Mouse (Mus musculus): Measurements from ENCODE around the gene Krtcap2.
A peak's percentile ranks its signal among the peaks of the same experiment; 100 is the strongest.

Gene Krtcap2

DNA sequence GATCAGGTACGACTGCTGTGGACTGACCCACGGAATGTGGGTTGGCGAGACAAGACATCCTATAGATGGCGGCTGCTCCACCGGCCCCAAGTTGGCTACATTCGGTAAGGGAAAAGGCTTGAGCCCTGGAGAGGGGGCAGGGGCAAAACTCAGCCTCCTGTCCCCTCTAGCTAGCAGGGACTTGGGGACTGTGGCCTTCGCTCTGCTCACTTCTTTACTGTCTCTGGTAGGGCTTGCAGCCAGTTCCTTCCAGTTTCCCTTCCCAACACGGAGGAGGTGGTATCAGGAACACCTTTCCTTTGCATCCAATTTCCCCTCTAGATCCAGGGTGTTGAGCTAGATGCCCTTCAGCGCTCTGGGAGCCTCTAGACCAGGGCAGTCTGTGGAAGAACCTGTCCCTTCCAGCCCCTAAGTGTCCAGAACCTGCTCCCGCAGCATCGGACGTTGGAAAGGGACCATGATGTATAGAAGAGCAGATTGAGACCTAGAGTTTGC, 20.4 kb upstream of the Krtcap2 start:
- DNase-seq (ENCODE audit: low read depth, low spot score) = no peak

DNA sequence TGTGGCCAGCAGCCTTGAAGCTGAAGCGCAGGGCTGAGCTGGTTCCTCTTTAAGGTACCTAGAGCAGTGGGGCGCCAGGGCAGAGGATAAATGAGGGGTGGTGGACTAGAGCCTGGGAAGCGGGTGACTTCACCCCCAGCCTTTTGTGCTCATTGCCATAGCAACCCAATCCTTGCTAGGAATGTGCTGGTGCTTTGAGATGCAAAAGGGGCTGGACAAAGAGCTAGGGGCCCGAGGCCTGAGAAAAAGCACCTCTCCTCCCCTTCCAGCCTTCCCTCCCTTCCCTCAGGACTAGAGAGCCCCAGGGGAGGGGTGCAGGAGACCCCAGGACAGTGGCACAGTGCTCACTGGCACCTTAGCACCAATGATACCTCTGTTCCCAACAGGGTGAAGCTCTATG, 19.8 kb upstream of the Krtcap2 start:
- no peak for DNase-seq (ENCODE audit: low read depth, low spot score)

DNA sequence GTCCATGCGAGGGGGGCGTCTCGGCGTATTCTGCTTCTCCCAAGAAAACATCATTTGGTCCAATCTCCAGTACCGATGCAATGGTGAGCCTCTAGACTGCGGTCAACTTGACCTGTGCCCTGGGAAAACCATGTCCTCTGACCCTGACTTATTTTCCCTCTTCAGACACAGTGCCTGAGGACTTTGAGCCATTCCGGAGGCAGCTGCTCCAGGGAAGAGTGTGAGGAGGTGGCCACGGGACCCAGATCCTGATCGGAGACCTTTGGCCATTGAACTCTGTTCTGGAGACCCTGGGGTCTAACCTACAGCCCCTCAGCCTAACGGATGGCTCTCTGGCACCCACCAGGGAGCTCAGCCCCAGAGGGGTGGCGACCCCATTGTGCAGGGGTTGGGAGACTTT, 19.4 kb upstream of the Krtcap2 start:
- DNase-seq (ENCODE audit: low read depth, low spot score) = no peak

DNA sequence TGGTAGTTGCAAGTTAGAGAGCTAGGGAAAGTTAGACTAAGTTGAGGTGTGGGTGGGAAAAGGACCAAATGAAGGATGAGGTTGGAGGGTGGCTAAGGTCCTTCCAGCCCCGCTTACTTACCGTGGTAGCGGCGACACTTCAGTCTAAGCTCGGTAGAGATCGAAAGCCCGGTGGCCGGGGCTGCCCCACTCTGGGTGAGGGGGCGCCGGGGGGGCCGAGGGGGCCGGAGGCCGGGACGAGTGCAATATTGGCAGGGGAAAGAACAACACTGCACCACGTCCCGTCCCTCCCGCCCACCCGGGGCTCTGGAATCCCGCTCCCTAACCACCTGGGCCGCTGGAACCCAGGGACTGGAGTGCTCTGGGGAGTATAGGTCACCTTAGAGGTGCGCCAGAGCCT, 18.9 kb upstream of the Krtcap2 start, which contains the start of gene Mtx1:
Gene Mtx1, minus strand, starts transcription at position 189 of the 400 bp plus-strand sequence.
- no peak for DNase-seq (ENCODE audit: low read depth, low spot score)

DNA sequence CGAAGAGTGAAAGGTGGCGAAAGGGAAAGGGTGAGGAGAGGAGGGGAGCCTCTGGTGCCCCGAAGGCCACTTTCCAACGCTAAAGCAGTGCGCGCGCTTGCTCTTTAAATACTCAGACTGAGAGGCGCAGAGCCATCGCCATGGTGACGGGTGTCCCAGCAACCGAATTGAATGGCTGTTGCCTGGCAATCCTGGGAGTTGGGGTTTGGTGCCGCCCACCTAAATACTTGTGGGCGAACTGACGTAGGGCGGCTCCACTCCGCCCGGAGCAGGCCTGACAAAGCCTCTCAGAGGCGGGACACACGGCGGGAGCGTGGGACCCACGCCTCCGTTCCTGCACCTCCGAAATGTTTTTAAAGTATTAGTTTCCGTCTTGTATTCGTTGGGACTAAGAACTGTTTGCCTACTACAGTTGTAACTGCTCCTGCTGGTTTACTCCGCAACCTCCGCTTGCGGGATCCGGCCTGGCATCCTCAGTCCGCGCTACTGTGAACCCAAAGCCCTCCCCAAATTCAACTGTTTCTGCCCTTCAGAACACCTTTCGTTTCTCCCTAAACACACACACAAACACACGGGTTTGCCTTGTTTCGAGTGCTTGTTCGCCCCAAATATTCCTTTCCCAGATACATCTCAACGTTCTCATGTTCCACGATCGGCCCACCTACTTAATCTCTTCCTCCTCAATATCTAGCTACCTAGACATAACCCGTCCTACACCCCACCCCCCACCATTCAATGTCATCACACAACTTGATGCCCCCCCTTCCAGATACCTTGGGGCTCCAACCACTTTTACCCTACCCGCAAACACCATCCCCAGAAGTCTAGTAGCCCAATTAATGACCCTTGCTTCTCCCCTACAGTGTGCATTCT, 18.2 kb upstream of the Krtcap2 start:
- no peak for DNase-seq (ENCODE audit: low read depth, low spot score)

DNA sequence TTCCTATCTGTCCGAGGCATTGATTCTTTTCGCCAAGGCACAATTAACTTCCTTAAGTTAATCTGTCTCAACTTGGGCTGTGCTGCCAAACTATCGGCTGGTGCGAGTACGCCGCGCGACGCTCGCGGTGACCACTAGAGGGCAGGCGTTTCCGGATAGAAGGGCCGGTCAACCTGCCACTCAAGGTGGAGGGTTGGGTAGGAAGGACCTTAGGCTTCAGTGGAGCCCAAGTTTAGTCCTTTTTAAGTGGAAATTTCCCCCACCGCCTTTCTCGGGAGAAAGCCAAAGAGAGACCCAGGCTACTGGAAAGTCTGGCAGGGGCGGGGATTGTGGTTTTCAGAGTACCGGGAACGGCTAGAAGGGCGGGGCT, 17.6 kb upstream of the Krtcap2 start:
- DNase-seq (ENCODE audit: low read depth, low spot score) = peak; percentile 56

DNA sequence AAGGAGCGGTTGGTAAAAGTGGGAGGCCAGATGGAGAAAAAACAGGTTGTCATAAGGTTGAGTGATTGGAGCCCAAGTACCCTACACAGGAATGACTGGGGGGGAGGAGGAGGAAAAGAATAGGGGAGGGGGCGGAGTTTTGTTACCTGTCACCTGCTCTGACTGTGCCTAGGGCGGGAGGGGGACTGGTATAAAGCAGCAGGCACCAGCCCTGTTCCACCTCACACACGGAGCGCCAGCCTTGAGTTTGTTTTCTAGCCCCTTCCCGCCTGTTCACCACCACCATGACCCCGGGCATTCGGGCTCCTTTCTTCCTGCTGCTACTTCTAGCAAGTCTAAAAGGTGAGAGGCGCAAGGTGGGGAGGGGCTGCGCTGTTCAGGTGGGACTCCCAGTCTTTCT, 16.9 kb upstream of the Krtcap2 start, which contains the start of gene Muc1:
Gene Muc1, plus strand, starts transcription at position 222 of the 400 bp plus-strand sequence.
- no peak for DNase-seq (ENCODE audit: low read depth, low spot score)

DNA sequence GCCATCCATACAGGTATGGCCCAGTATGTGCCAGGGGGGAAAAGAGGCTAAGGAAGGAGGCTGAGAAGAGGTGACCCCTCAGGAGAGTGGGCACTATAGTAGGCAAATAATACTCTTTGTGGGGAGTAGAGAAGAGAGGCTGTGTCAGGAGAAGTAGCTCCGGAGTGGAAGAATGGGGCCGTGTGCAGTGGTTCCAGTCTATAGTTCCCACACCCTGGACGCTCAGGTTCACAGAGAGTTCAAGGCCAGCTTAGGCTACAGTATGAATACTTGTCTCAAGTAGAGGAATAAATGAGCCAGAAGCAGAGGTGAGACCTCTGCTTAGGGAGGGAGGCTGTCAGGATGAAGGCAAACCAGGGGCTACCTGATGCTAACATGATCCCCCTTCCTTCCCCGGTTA, 16.5 kb upstream of the Krtcap2 start:
- DNase-seq (ENCODE audit: low read depth, low spot score) = no peak

DNA sequence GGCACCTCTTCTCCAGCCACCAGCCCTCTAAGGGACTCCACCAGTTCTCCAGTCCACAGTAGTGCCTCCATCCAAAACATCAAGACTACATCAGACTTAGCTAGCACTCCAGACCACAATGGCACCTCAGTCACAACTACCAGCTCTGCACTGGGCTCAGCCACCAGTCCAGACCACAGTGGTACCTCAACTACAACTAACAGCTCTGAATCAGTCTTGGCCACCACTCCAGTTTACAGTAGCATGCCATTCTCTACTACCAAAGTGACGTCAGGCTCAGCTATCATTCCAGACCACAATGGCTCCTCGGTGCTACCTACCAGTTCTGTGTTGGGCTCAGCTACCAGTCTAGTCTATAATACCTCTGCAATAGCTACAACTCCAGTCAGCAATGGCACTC, 15.2 kb upstream of the Krtcap2 start:
- DNase-seq (ENCODE audit: low read depth, low spot score) = no peak

DNA sequence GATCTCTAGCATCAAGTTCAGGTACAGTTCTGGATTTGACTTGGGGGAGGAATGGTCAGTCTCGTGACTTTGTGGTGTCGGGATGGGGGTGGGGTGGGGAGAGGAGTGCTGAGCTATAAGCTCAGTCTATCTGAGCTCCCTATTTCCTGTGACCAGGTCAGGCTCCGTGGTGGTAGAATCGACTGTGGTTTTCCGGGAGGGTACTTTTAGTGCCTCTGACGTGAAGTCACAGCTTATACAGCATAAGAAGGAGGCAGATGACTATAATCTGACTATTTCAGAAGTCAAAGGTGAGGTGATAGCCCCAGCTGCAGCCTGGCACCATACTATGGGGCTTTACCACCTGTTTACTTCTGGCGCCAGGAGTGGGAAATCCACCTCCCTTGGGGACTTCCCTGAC, 14.4 kb upstream of the Krtcap2 start:
- DNase-seq (ENCODE audit: low read depth, low spot score) = no peak

DNA sequence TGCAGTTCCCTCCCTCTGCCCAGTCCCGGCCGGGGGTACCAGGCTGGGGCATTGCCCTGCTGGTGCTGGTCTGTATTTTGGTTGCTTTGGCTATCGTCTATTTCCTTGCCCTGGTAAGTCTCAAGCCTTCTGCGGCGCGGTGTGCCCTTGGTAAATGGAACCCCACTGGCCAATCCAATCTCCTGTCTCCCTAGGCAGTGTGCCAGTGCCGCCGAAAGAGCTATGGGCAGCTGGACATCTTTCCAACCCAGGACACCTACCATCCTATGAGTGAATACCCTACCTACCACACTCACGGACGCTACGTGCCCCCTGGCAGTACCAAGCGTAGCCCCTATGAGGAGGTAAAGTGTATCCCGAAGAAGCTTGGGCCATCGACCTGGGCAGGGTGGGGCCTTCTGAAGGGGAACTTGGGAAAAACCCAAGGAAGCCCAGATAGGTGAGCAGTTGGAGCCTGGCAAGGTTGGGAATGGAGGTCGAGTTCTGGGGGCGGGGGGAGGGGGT, 13.9 kb upstream of the Krtcap2 start:
- no peak for DNase-seq (ENCODE audit: low read depth, low spot score)

DNA sequence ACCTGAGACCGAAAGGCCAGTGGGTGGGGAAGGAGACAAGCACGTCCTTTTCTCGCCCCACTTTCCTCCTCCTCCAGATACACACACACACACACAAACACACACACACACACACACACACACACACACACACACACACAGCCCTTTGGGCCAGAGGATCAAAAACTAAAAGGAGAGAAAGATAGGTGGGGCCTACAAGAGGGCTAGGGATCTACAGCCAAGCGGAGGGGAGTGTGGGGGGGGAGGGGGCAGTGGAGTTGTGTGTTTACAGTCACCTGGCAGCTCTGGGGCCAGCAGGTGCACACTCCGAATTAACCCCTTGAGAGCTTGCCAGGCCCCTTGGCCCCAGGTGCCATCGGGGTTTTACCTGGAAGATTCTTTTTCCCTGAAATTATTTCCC, 13.2 kb upstream of the Krtcap2 start:
- DNase-seq (ENCODE audit: low read depth, low spot score) = no peak

DNA sequence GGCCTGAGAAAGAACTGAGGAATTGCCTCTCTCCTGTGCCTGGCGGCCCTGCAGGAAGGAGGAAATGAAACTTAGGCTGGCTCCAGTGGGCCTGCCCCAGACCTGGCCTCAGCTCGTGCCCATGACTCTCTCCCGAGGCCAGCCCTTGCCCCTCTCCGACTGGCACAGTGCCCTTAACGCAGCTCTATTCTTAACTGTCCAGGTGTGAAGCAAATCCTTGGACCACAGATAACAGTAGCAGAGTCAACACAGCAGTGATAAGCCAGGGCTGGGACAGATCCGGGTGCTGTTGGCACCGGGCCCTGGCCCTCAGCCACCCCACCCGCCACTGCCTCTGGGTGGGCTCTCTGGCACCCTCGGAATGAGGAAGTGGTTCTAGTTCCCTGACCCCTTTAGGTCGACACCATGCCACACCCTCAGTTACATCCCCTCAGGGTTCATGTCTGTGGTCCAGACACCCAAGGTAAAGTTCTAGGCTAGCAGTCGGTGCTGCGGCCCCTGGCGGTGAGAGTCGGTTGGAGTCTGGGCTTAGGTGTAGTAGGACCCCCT, 12.1 kb upstream of the Krtcap2 start:
- no peak for DNase-seq (ENCODE audit: low read depth, low spot score)

DNA sequence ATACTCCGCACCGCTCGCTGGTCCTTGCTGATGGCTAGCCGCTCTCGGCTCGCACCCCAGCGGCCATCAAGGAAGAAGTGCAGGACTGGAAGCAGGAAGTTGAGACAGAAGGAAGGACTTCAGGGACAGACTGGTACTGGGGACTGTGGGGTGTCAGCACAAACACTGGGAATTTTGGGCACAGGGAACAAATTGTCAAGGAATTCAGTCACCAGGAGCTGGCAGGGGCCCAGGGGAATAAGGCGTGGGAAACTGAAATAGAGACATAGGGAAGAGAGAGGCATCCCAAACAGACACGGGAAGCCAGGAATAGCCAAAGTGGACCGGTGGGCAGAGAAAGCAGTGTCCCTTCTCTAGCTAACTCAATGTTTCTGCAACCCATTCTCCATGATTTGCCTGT, 9.2 kb upstream of the Krtcap2 start:
- no peak for DNase-seq (ENCODE audit: low read depth, low spot score)

DNA sequence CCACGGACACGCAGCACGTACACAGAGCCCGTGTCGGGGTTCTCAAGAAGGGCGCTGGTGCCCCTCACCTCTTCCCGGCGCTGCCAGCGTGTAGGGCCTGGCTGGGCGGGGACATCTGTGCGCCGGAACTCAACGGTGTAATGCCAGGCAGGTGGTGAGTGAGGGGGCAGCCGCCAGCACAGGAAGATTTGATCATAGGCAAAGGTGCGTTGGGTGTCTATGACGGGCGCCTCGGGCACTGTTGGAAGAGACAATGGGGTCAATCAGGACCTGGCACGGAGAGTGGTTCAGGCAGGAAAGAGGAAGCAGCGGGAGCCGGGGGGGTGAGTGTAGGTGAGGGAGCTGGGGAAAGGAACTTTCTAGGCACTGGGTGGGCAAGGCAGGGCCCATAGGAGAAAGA, 8.1 kb upstream of the Krtcap2 start:
- DNase-seq (ENCODE audit: low read depth, low spot score) = no peak

DNA sequence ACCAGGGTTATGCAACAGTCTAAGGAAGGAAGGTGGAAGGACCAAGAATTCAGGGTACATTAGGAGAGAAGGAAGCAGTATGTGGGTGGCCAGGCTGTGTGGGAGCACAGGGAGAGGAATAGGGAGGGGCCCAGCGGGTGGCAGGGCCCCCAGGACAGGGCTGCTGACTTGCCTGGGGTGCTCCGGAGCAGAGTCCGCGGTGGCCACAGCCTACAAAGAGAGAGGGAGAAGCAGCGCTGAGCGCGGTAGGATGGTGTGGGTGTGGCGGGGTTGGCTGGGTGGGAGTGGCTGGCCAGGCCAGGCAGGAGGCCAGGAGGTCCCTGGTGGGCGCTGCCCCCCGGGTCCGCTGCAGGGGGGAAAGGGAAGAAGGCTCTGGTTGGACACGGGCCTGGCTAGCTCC, 7.3 kb upstream of the Krtcap2 start:
- no peak for DNase-seq (ENCODE audit: low read depth, low spot score)

DNA sequence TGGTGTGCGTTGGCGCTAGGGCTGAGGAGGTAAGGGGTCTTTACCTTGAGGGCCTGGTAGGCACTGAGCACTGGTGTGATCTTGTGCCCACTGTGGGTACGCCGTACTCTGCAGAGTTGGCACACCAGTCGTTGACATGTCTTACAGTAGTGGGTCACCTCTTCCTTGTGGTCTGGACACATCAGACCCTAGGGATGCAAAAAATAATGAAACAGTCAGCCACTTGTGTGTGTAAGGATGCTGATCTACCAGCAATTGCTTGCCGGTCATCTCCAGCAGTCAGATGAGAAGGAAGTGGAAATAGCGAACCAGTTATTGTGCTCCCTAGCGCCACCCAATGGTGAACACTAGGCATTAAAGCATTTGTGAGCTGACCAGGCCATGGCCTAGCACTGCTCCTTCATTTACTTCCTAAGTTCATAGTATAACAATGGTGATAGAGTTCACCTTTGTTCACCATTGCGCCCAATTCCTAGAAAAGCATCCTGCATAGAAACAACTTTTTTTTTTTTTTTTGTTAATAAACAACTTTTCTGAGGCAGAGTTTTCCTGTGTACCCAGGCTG, 3.4 kb upstream of the Krtcap2 start:
- no peak for DNase-seq (ENCODE audit: low read depth, low spot score)

DNA sequence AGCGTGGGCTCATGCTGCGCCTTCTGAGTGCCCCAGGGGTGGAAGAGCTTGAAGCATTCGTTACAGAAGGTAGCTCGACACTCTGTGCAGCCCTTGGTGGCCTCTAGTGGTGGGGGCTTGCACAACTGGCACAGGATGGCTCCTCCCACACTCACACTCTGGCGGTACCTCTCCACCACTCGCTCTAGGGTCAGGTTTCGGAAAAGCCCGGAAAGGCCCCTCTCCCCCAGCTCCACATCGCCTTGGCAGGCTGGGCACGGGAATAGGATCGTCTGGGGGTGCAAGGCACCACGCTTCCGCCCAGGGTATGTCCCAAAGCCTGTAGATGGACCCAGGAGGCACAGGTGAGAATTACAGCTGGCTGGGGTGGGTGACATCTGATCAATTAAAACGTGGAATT, 2.2 kb upstream of the Krtcap2 start:
- no peak for DNase-seq (ENCODE audit: low read depth, low spot score)

DNA sequence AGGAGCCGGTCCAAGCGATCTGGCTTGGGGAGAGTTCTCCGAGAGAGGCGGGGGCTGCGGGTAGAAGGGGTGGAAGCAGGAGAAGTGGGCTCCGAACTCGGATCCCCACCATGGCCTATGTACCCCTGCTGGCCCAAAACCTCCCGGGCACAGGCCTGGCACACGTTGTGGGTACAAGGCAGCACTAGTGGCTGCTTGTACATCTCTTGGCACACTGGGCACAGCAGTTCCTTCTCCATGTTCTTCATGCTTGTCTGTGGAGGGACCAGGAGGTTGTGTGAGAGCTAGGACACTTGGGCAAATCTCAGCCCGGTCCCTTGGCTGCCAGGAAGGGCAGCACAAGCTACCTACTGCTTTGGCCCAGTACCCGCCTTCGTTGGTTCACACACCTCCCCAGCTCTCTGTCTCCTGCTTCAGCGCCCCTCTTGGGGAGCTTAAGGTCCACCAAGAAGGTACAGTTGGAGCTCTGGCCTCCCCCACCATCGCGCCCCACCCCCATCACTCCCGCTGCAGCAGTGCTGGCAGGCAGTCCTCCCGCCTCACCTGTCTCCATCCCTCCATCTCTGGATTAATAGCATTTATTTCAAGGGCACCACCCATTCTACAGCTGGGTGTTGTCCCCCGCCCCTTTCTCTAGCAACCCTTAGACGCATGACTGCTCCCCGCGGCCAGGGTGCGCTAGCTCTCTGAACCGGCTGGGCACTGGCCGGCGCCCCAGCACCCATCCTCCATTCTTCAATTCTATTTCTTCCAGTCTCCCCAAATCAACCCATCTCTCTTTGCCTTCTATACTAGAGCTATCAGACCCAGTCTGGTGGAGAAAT, 1.4 kb upstream of the Krtcap2 start:
- no peak for DNase-seq (ENCODE audit: low read depth, low spot score)

DNA sequence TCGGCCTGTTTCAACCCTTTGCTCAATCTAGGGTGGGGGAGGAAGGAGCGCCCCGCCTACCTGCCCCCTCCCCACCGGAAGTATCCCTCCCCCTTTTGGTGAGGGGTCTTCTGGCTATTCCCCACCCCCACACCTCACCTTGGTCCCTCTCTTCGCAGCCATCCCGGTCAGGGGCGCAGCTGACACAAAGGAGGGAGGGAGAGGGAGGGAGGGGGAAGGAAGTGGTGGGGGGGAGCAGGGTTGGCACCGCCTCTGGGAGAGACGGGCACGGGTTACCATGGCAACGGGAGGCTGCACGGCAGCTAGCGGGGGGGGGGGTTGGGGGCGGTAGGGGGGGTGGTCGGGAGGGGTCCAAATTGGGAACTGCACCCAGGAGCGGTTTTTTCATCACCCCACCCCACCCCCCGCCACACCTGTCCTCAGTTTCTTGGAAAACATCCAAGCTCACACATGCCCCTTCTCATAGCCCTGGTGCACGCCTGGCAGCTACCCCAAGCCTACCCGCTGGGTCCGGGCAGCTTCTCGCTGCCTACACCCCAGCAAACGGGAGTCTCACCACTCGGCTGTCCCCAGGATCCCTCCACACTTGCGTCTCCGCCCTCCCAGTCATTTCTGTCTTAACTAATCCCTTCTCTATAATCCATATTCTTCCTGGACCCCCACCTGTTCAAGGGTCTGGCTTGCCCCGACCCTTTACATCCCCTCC, 631 bp upstream of the Krtcap2 start:
- DNase-seq (ENCODE audit: low read depth, low spot score) = no peak
